8 mouse cellular contexts compared by ENCODE assay signal in the genomic region with DNA sequence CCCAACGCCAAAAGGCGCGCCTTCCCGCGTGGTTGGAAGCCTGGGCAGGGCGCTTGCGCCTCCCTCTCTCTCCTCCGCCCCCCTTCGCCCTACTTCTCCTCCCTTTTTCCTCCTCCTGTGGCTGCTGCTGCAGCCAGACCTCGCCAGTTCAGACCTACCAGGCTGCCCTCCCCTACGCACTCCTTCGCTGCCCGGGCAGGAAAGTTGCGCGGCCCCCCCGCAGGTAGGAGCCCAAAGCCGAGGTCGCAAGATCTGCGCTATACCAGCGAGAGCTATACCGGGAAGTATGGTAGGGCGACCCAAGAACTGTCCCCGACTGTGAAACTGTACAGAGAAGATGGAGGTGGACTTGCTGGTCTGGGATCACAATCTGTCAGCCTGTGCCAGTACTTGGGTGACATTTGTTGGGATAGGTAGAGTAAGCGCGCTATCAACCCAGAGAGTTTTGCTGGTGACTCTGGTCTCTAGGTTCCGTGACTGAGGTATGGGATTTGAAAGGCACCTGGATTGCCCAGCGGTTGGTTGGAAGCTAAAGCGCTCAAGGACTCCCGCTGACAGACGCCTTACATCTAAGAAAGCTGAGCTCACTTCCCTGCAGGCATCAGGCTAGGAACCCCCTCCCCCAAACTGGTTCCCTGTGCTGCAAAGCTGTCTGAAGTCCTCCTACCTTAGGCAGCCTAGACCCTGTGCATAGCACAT. TPM values are rescaled to one million over a fixed set of nuclear protein-coding genes. Genes with fewer than 3 reads are reported as not detected.
DNase-seq lines count a peak whose midpoint lies in the region; ATAC-seq and TF ChIP-seq lines count a peak whose summit lies in the region.

A gene (plus strand): TSS at position 103 of the 699 bp plus-strand sequence.

- TF ChIP-seq CTCF in hindbrain, postnatal 0 days (IDR thresholded peaks at IDR 0.05; ENCODE audit: low read depth): no peak

- H3K9me3 ChIP-seq in hindbrain, postnatal 0 days (ENCODE audit: low read length): no peaks in the 10 kb centered on the region

- peak; percentile 84 for ATAC-seq in hindbrain, postnatal 0 days

- H3K4me2 ChIP-seq in hindbrain, postnatal 0 days (ENCODE audit: low read depth, low read length): peak within 1 kb of the TSS; percentile 67

- H3K27ac ChIP-seq in hindbrain, postnatal 0 days: no peak within 1 kb of the TSS

- peak; percentile 75 for DNase-seq in ES-CJ7 (ENCODE audit: low read depth, low spot score)
- peak; percentile 22 for DNase-seq in brain, adult 2 months (ENCODE audit: low read depth, low spot score)
- DNase-seq in gastrocnemius, postnatal 25 days: peak; percentile 13
- DNase-seq in hindbrain, postnatal 0 days (ENCODE audit: low spot score): peak; percentile 33
- DNase-seq in left cerebral cortex, adult 8-10 months (ENCODE audit: low spot score in 2 of 2): peak; percentile 6 to 12
- DNase-seq in lung, postnatal 4 days: peak; percentile 34 to 62
- peak; percentile 6 for DNase-seq in right cerebral cortex, postnatal 4 days
- DNase-seq in spleen, postnatal 14 days (ENCODE audit: low spot score in 2 of 2): no peak

- no peaks in the 10 kb centered on the region for H3K27me3 ChIP-seq in hindbrain, postnatal 0 days (ENCODE audit: insufficient read depth, low read length)

- H3K9ac ChIP-seq in hindbrain, postnatal 0 days (replicated peaks; ENCODE audit: low read length): peak within 1 kb of the TSS; percentile 10

- peak within 1 kb of the TSS; percentile 40 for H3K4me3 ChIP-seq in hindbrain, postnatal 0 days (ENCODE audit: low read length)

- H3K4me1 ChIP-seq in hindbrain, postnatal 0 days (ENCODE audit: insufficient read depth, low read length): peaks cover 8% of the 10 kb centered on the region; the same call in 1 of the 2 replicates

- under 1% methylated on average over 30 of the region's 30 CpGs for WGBS in hindbrain, postnatal 0 days

- H3K36me3 ChIP-seq in hindbrain, postnatal 0 days (ENCODE audit: insufficient read depth, low read length): no peaks in the 10 kb centered on the region

RNA-seq across cellular contexts. Expression of the gene that starts here (rescaled TPM):
- 10 to 100 TPM in 1 of 2 experiments, 1 to 10 TPM in 1; 8.1 to 14.1 TPM for total RNA-seq in gastrocnemius, postnatal 25 days (2021)
- total RNA-seq in hindbrain, postnatal 0 days (2014; rRNA removed): 7.1 and 8.7 TPM in 2 replicates
- 9.1 and 10.3 TPM in 2 replicates for polyA plus RNA-seq in hindbrain, postnatal 0 days (2015; fragmentation: Nextera tagmentation; extraction: Ambion mirVana)
- total RNA-seq in left cerebral cortex, adult 8-10 months (2022): 10 to 100 TPM; 16.1 to 18.6 (median 17.0) TPM

Comparison
In these comparisons a context has a peak if more than half of its experiments do, and no peak if none do; other contexts are left out.
1. DNase-seq: peak in ES-CJ7 (single experiment), brain, adult 2 months (single experiment), gastrocnemius, postnatal 25 days (single experiment), hindbrain, postnatal 0 days (single experiment), left cerebral cortex, adult 8-10 months (2 of 2), lung, postnatal 4 days (2 of 2) and right cerebral cortex, postnatal 4 days (single experiment); none in spleen, postnatal 14 days (0 of 2).